Mouse (Mus musculus) forebrain, embryonic 10.5 days (tissue): ENCODE results near the gene Piezo1. TPM values are rescaled to one million over a fixed set of nuclear protein-coding genes. Genes with fewer than 3 reads are reported as not detected.

ENCODE experiments used
- DNase-seq: peaks from one replicate; pipeline ENCODE4 v3.0.0-alpha.2; 2017; ENCODE audit warnings: low spot score; ENCODE audit errors: extremely low spot score
- H3K27ac ChIP-seq: fragments of 300-500 bp; sonication (generic); 2 replicates; pipeline ENCODE4 v1.5.1; 2016; ENCODE audit warnings: mild to moderate bottlenecking
- H3K27me3 ChIP-seq: fragments of 300-500 bp; sonication (generic); 2 replicates; pipeline ENCODE4 v1.6.1; 2016; ENCODE audit warnings: mild to moderate bottlenecking; ENCODE audit not compliant: poor library complexity, severe bottlenecking
- H3K36me3 ChIP-seq: fragments of 300-500 bp; sonication (generic); replicated peaks from 2 replicates; pipeline ENCODE4 v1.6.1; 2016; ENCODE audit warnings: mild to moderate bottlenecking, moderate library complexity
- H3K4me1 ChIP-seq: fragments of 300-500 bp; sonication (generic); 2 replicates; pipeline ENCODE4 v1.6.1; 2016
- H3K4me3 ChIP-seq: fragments of 300-500 bp; sonication (generic); 2 replicates; pipeline ENCODE4 v1.5.1; 2016; ENCODE audit warnings: mild to moderate bottlenecking, moderate library complexity
- H3K9me3 ChIP-seq: fragments of 300-500 bp; sonication (generic); 2 replicates; pipeline ENCODE4 v1.6.1; 2016; ENCODE audit warnings: mild to moderate bottlenecking, moderate library complexity
- WGBS: fragments of 180-500 bp; shearing (Covaris S2); methylation state at CpG from one replicate; pipeline ENCODE4 v1.1.7; 2016; 5-methylcytosine and 5-hydroxymethylcytosine counted together
- polyA plus RNA-seq: library from polyadenylated mRNA; unstranded; fragments of >200 nt; fragmentation: Nextera tagmentation; extraction: Ambion mirVana; gene quantifications from 2 replicates; pipeline ENCODE4 v1.2.1, GENCODE M21; 2016

Piezo1 gene
- polyA plus RNA-seq, 1 experiment from 2014 or later = 6.1 TPM

GRCm38 (mm10) chr8:122469965-122470364, 81.2 kb downstream of the Piezo1 start:
- Histone ChIP-seq H3K27ac (no peak overlapping the region), H3K27me3 (no peaks in the 10 kb centered on the region), H3K4me3 (no peak overlapping the region), H3K36me3 (peaks cover 74% of the 10 kb centered on the region), H3K4me1 (peaks cover 14% of the 10 kb centered on the region), H3K9me3 (no peaks in the 10 kb centered on the region)
- no peak for DNase-seq
- 90% methylated on average over 10 of the region's 10 CpGs for WGBS

- H3K4me3 ChIP-seq = no peak overlapping the region
- H3K27ac ChIP-seq = no peak overlapping the region
- H3K4me1 ChIP-seq = peaks cover 12% of the 10 kb centered on the region
- peaks cover 74% of the 10 kb centered on the region for H3K36me3 ChIP-seq
- no peaks in the 10 kb centered on the region for H3K27me3 ChIP-seq
- no peaks in the 10 kb centered on the region for H3K9me3 ChIP-seq
- DNase-seq = no peak
- 87% methylated on average over 6 of the region's 6 CpGs for WGBS
These were observed 81.7 kb downstream of the Piezo1 start for GRCm38 (mm10) chr8:122469407-122469806.

- Histone ChIP-seq H3K4me3 (no peak overlapping the region), H3K36me3 (peaks cover 60% of the 10 kb centered on the region), H3K4me1 (peaks cover 22% of the 10 kb centered on the region), H3K9me3 (no peaks in the 10 kb centered on the region), H3K27me3 (peaks cover 12% of the 10 kb centered on the region), H3K27ac (no peak overlapping the region)
- DNase-seq = no peak
- WGBS = 93% methylated on average over 13 of the region's 13 CpGs
These were observed 83.3 kb downstream of the Piezo1 start for GRCm38 (mm10) chr8:122467816-122468215.

GRCm38 (mm10) chr8:122464985-122465384, 86.1 kb downstream of the Piezo1 start:
- Histone ChIP-seq H3K36me3 (peaks cover 42% of the 10 kb centered on the region), H3K27ac (no peak overlapping the region), H3K9me3 (no peaks in the 10 kb centered on the region), H3K4me3 (no peak overlapping the region), H3K27me3 (peaks cover 40% of the 10 kb centered on the region), H3K4me1 (peaks cover 49% of the 10 kb centered on the region)
- WGBS = 69% methylated on average over 7 of the region's 7 CpGs
- DNase-seq = no peak

GRCm38 (mm10) chr8:122463651-122464640, 87.2 kb downstream of the Piezo1 start:
- no peaks in the 10 kb centered on the region for H3K9me3 ChIP-seq
- H3K4me1 ChIP-seq = peaks cover 52% of the 10 kb centered on the region
- WGBS = 72% methylated on average over 12 of the region's 12 CpGs
- no peak overlapping the region for H3K4me3 ChIP-seq
- peaks cover 51% of the 10 kb centered on the region for H3K27me3 ChIP-seq
- H3K27ac ChIP-seq = no peak overlapping the region
- no peak for DNase-seq
- H3K36me3 ChIP-seq = peaks cover 33% of the 10 kb centered on the region

GRCm38 (mm10) chr8:122462510-122462909, 88.6 kb downstream of the Piezo1 start:
- peaks cover 20% of the 10 kb centered on the region for H3K36me3 ChIP-seq
- peaks cover 64% of the 10 kb centered on the region for H3K27me3 ChIP-seq
- H3K9me3 ChIP-seq = no peaks in the 10 kb centered on the region
- H3K4me3 ChIP-seq = no peak overlapping the region
- WGBS = 74% methylated on average over 8 of the region's 8 CpGs
- no peak for DNase-seq
- no peak overlapping the region for H3K27ac ChIP-seq
- H3K4me1 ChIP-seq = peaks cover 52% of the 10 kb centered on the region

- Histone ChIP-seq H3K4me3 (no peak overlapping the region), H3K27me3 (peaks cover 70% of the 10 kb centered on the region), H3K36me3 (peaks cover 11% of the 10 kb centered on the region), H3K9me3 (no peaks in the 10 kb centered on the region), H3K4me1 (peaks cover 52% of the 10 kb centered on the region), H3K27ac (no peak overlapping the region)
- DNase-seq = no peak
- 63% methylated on average over 11 of the region's 11 CpGs for WGBS
These were observed 89.5 kb downstream of the Piezo1 start for GRCm38 (mm10) chr8:122461473-122462148.

GRCm38 (mm10) chr8:122460524-122461472, 90.3 kb downstream of the Piezo1 start, which contains the start of gene Snai3:
Gene Snai3, minus strand, starts transcription at chr8:122460733.
- H3K27me3 ChIP-seq = peaks cover 74% of the 10 kb centered on the region
- 2% methylated on average over 56 of the region's 56 CpGs for WGBS
- peak; percentile 40 for DNase-seq
- H3K9me3 ChIP-seq = no peaks in the 10 kb centered on the region
- H3K36me3 ChIP-seq = peaks cover 5% of the 10 kb centered on the region
- peaks cover 52% of the 10 kb centered on the region for H3K4me1 ChIP-seq
- H3K27ac ChIP-seq = peak within 1 kb of the TSS; percentile 1; the same call in 1 of the 2 replicates
- H3K4me3 ChIP-seq = peak within 1 kb of the TSS; percentile 48

- WGBS = 34% methylated on average over 7 of the region's 7 CpGs
- peaks cover 76% of the 10 kb centered on the region for H3K27me3 ChIP-seq
- no peak for DNase-seq
- no peaks in the 10 kb centered on the region for H3K9me3 ChIP-seq
- no peaks in the 10 kb centered on the region for H3K36me3 ChIP-seq
- H3K4me3 ChIP-seq = peak overlapping the region; percentile 48
- 0 out of 2 replicates have a peak overlapping the region, but pooled peaks have one; percentile 1 for H3K27ac ChIP-seq
- peaks cover 50% of the 10 kb centered on the region for H3K4me1 ChIP-seq
These were observed 91.1 kb downstream of the Piezo1 start for GRCm38 (mm10) chr8:122459990-122460389.

- H3K4me1 ChIP-seq = peaks cover 46% of the 10 kb centered on the region
These were observed 91.8 kb downstream of the Piezo1 start for GRCm38 (mm10) chr8:122459218-122459900.

GRCm38 (mm10) chr8:122457171-122457570, 94.0 kb downstream of the Piezo1 start:
- WGBS = 82% methylated on average over 11 of the region's 11 CpGs
- H3K4me3 ChIP-seq = no peak overlapping the region

More at GRCm38 (mm10) chr8:122459218-122459900, 91.8 kb downstream of the Piezo1 start:
- 64% methylated on average over 6 of the region's 6 CpGs for WGBS
- Histone ChIP-seq H3K36me3 (no peaks in the 10 kb centered on the region), H3K27ac (no peak overlapping the region), H3K9me3 (no peaks in the 10 kb centered on the region), H3K27me3 (peaks cover 76% of the 10 kb centered on the region), H3K4me3 (no peak overlapping the region)
- no peak for DNase-seq

More at GRCm38 (mm10) chr8:122457171-122457570, 94.0 kb downstream of the Piezo1 start:
- no peak for DNase-seq
- peaks cover 24% of the 10 kb centered on the region for H3K4me1 ChIP-seq
- no peak overlapping the region for H3K27ac ChIP-seq
- no peaks in the 10 kb centered on the region for H3K36me3 ChIP-seq
- H3K27me3 ChIP-seq = peaks cover 58% of the 10 kb centered on the region
- H3K9me3 ChIP-seq = no peaks in the 10 kb centered on the region
